Mouse (Mus musculus) Patski (cell line): ENCODE data around the gene Apof. TPM values are rescaled to one million over a fixed set of nuclear protein-coding genes. Genes with fewer than 3 reads are reported as not detected.
A peak's percentile ranks its signal among the peaks of the same experiment; 100 is the strongest.

ENCODE experiments used
- ATAC-seq: fragments of 100-300 bp; one replicate; pipeline ENCODE4 v1.8.0; 2021
- CTCF ChIA-PET: fragments of 350-600 bp; sonication (Branson Sonifier 250); formaldehyde crosslinking; loops from one replicate; lab custom pipeline; 2022; ENCODE audit warnings: inconsistent platforms; lab: Charles Lee
- POLR2A ChIA-PET: fragments of 350-600 bp; sonication (Branson Sonifier 250); formaldehyde crosslinking; loops from one replicate; lab custom pipeline; 2022; ENCODE audit warnings: antibody characterized with exemption, inconsistent platforms; lab: Charles Lee
- DNase-seq: peaks from one replicate; pipeline ENCODE4 v3.0.0-alpha.2; 2011; ENCODE audit warnings: low read depth, low spot score
- H3K27me3 ChIP-seq: fragments of 371-371 bp; one replicate; pipeline ENCODE4 v1.5.1; 2021
- CTCF ChIP-seq: fragments of 100-300 bp; IDR thresholded peaks from one replicate; pipeline ENCODE4 v1.5.1; 2021
- in situ Hi-C: fragments of 300-500 bp; cut with MboI; formaldehyde crosslinking; loops from 3 replicates; pipeline ENCODE4 v1.11.1; 2018; ENCODE audit warnings: low pct_unique_long_range_greater_than_20kb, mixed read lengths
- polyA plus RNA-seq: library from polyadenylated mRNA; unstranded; gene quantifications from one replicate; pipeline ENCODE4 v1.2.3, GENCODE M21; 2021

The Apof gene
- polyA plus RNA-seq, 1 experiment from 2014 or later = 0.10 TPM

- DNase-seq (no peak), ATAC-seq (no peak)
- TF ChIP-seq CTCF = no peak
- ChIA-PET POLR2A (no interaction called here), CTCF (interaction anchor here (1.9 kb wide), 1 partner anchor 13 kb away, joined by 9 read pairs; no protein-coding TSS in a partner anchor)
- in situ Hi-C loops = no loop called here
- no peaks in the 10 kb centered on the region for H3K27me3 ChIP-seq
Measured at GRCm38 (mm10) chr10:128296370-128297090, 28.1 kb downstream of the Apof start.

- ATAC-seq (no peak), DNase-seq (no peak)
- no peaks in the 10 kb centered on the region for H3K27me3 ChIP-seq
- in situ Hi-C loops = no loop called here
- ChIA-PET CTCF (no interaction called here), POLR2A (no interaction called here)
- no peak for TF ChIP-seq CTCF
Measured at GRCm38 (mm10) chr10:128297221-128297620, 28.8 kb downstream of the Apof start.

- in situ Hi-C loops = no loop called here
- ChIA-PET POLR2A (no interaction called here), CTCF (no interaction called here)
- no peak for ATAC-seq
- no peak for TF ChIP-seq CTCF
- no peaks in the 10 kb centered on the region for H3K27me3 ChIP-seq
- DNase-seq = no peak
Measured at GRCm38 (mm10) chr10:128297622-128298021, 29.2 kb downstream of the Apof start.

GRCm38 (mm10) chr10:128298243-128298642 lies 29.8 kb downstream of the Apof start:
- H3K27me3 ChIP-seq = no peaks in the 10 kb centered on the region
- in situ Hi-C loops = no loop called here
- ChIA-PET CTCF (interaction anchor here (1.6 kb wide), 1 partner anchor 15 kb away, joined by 4 read pairs; no protein-coding TSS in a partner anchor), POLR2A (no interaction called here)
- DNase-seq (no peak), ATAC-seq (no peak)
- no peak for TF ChIP-seq CTCF

- no peaks in the 10 kb centered on the region for H3K27me3 ChIP-seq
- in situ Hi-C loops = no loop called here
- ChIA-PET POLR2A (no interaction called here), CTCF (interaction anchor here (1.6 kb wide), 1 partner anchor 15 kb away, joined by 4 read pairs; no protein-coding TSS in a partner anchor)
- ATAC-seq (no peak), DNase-seq (no peak)
- no peak for TF ChIP-seq CTCF
Measured at GRCm38 (mm10) chr10:128298702-128299171, 30.3 kb downstream of the Apof start, which contains the start of gene Il23a. Gene Il23a, minus strand, starts transcription at chr10:128298752.

GRCm38 (mm10) chr10:128302357-128302756 lies 33.9 kb downstream of the Apof start:
- no peaks in the 10 kb centered on the region for H3K27me3 ChIP-seq
- DNase-seq (no peak), ATAC-seq (no peak)
- POLR2A ChIA-PET = interaction anchor here (1.3 kb wide), 1 partner anchor 10 kb away, joined by 7 read pairs; no protein-coding TSS in a partner anchor
- in situ Hi-C loops = no loop called here
- TF ChIP-seq CTCF = no peak
- CTCF ChIA-PET = interaction anchor here (1.0 to 1.3 kb wide), 2 partner anchors 17 to 20 kb away, joined by 3 read pairs; partner anchors contain the start of gene Cnpy2

GRCm38 (mm10) chr10:128302785-128303125 lies 34.3 kb downstream of the Apof start:
- TF ChIP-seq CTCF = no peak
- POLR2A ChIA-PET = interaction anchor here (1.3 kb wide), 1 partner anchor 11 kb away, joined by 7 read pairs; no protein-coding TSS in a partner anchor
- in situ Hi-C loops = no loop called here
- DNase-seq (no peak), ATAC-seq (no peak)
- CTCF ChIA-PET = interaction anchor here (1.3 to 2.3 kb wide), 2 partner anchors 17 to 20 kb away, joined by 3 to 5 read pairs; partner anchors contain the start of gene Cnpy2
- H3K27me3 ChIP-seq = no peaks in the 10 kb centered on the region

- DNase-seq = peak; percentile 96
- in situ Hi-C loops = no loop called here
- ATAC-seq = peak; percentile 99
- POLR2A ChIA-PET = interaction anchor here (1.1 to 1.3 kb wide), 2 partner anchors 11 to 12 kb away, joined by 3 to 7 read pairs; no protein-coding TSS in a partner anchor
- no peaks in the 10 kb centered on the region for H3K27me3 ChIP-seq
- no peak for TF ChIP-seq CTCF
- CTCF ChIA-PET = interaction anchor here (0.9 to 2.3 kb wide), 4 partner anchors 12 to 19 kb away, joined by 3 to 5 read pairs (median 4); partner anchors contain the start of gene Cnpy2
Measured at GRCm38 (mm10) chr10:128303126-128304021, 34.9 kb downstream of the Apof start, which contains the start of gene Pan2. Gene Pan2, plus strand, starts transcription at chr10:128303335.

GRCm38 (mm10) chr10:128309654-128310053 lies 41.2 kb downstream of the Apof start:
- CTCF ChIA-PET = interaction anchor here (0.9 kb wide), 1 partner anchor 26 kb away, joined by 3 read pairs; no protein-coding TSS in a partner anchor
- DNase-seq = no peak
- H3K27me3 ChIP-seq = no peaks in the 10 kb centered on the region
- no peak for ATAC-seq
- TF ChIP-seq CTCF = no peak
- POLR2A ChIA-PET = no interaction called here
- in situ Hi-C loops = no loop called here

GRCm38 (mm10) chr10:128310177-128310576 lies 41.7 kb downstream of the Apof start:
- CTCF ChIA-PET = no interaction called here
- no peak for DNase-seq
- no peak for TF ChIP-seq CTCF

More at GRCm38 (mm10) chr10:128310177-128310576, 41.7 kb downstream of the Apof start:
- H3K27me3 ChIP-seq = no peaks in the 10 kb centered on the region
- ATAC-seq = no peak
- POLR2A ChIA-PET = no interaction called here
- in situ Hi-C loops = no loop called here
